Mouse (Mus musculus): ENCODE measurements around the gene Enox2.

Enox2 gene

DNA sequence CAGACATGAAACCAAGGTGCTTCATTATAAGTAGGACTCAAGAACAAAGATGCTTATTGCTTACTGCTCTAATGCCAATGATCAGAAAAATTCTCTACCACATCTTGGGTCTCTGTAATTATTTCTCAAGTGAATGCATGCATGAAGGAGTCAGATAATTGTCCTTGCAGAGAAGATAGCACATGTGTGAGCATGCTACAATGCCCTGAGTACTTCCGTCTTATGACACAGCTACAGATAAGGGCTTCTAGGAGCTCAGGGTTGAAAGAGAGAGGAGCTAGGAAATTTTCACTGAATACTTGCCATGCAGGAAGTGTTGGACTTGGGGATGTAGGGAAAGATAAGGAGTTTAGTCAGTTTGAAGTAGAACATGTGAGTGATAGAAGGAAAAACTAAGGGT lies 285.2 kb downstream of the Enox2 start:
- no peak for DNase-seq (ENCODE audit: low spot score in 2 of 2)

DNA sequence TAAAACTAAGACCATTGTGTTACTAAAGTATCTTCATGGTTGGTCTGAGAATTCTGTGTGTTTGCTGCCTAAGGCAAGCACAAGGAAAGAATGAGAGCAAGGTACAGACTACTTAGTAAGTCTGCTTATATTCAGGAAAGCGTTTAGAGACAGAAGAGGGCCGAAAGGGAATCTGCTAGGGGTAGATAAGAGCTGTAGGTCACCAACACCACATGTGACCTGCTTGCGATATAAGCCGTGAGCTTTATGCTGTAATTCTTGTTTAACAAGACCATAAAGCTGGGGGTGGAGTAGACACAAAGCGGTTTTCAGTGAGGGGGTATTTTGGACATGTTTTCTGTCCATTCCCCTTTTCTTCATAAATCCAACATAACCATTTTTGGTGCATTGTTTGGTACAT lies 302.4 kb downstream of the Enox2 start:
- no peak for DNase-seq (ENCODE audit: low spot score in 2 of 2)

GRCm38 (mm10) chrX:48984451-48984850 lies 303.6 kb downstream of the Enox2 start:
- DNase-seq (ENCODE audit: low spot score in 2 of 2) = no peak

Data from spleen, postnatal 14 days (tissue).